Mouse (Mus musculus) spleen, adult 2 months (tissue): ENCODE measurements around the gene Spred2.

ENCODE experiments used
- CTCF ChIP-seq: fragments of 200-500 bp; IDR thresholded peaks from 2 replicates; pipeline ENCODE4 v1.5.1; 2011; ENCODE audit warnings: mild to moderate bottlenecking, inconsistent platforms; ENCODE audit not compliant: insufficient read depth, insufficient read length, insufficient replicate concordance; ENCODE audit errors: extremely low read depth
- POLR2A ChIP-seq: fragments of 200-500 bp; IDR thresholded peaks from 2 replicates; pipeline ENCODE4 v1.6.1; 2011; ENCODE audit warnings: low read depth, low read length, inconsistent platforms

DNA sequence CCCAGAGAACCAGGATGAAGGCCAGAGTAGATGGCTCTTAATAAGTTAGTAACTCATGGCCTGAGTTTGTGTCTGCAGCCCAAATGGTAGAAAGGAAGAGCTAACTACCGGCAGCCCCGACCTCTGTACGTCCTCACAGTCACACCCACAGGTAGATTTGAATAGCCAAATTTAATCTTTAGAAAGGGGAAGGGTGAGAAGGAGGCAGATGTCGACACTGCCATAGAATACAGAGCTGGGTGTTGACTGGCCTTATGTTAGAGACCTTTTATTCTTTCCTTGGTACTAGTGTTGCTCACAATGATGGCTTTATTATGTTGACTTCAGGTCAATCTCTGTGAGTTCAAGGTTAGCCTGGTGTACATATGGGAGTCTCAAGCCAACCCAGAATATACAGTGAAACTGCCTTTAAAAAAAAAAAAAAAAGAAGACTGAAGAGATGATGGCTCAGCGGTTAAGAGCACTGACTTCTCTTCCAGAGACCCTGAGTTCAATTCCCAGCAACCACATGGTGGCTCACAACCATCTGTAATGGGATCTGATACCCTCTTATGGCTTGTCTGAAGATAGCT, 61.2 kb downstream of the Spred2 start:
- TF ChIP-seq POLR2A (no peak), CTCF (no peak)
